Mouse (Mus musculus): ENCODE measurements around the gene Cyth1.

Gene Cyth1

GRCm38 (mm10) chr11:118225056-118225836, 23.1 kb downstream of the Cyth1 start:
- no peak for DNase-seq (ENCODE audit: low spot score in 2 of 2)

- peak; percentile 55 to 59 for DNase-seq (ENCODE audit: low spot score in 2 of 2)
Observed at GRCm38 (mm10) chr11:118223416-118224067, 24.9 kb downstream of the Cyth1 start.

- no peak for DNase-seq (ENCODE audit: low spot score in 2 of 2)
Observed at GRCm38 (mm10) chr11:118222917-118223316, 25.5 kb downstream of the Cyth1 start.

GRCm38 (mm10) chr11:118222351-118222885, 26.0 kb downstream of the Cyth1 start:
- DNase-seq (ENCODE audit: low spot score in 2 of 2): no peak

DNA sequence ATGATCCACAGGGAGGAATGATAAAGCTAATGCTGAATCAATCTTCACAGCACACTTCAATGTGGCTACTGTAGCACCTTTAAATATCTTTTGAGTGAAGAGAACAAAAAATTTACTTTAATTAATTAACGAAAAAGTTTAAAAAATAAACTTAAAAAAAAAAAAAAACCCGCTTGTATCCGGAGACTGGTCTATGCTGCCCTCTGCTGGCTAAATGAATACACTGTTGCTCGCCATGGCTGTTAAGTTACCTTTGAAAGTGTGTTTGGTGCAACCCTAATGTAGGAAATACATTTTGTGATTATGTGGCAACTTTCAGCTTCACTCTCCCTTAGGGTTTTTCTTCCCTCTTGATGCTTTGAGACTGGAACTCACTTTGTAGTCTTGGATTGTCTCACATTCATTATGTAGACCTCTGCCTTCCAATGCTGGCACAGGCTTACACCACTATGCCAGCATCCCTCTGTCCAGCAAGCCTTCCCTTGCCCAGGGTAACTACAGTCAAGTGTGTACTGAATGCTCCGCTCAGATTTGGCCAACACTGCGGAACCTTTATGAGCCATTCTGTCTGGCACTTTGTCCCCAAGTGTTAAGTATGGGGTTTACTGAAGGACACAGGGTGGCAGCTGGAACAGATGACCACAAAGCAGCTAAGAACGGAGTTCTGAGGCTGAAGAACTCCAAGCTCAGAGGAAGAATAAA, 27.7 kb downstream of the Cyth1 start:
- peak; percentile 63 to 66 for DNase-seq (ENCODE audit: low spot score in 2 of 2)

- no peak for DNase-seq (ENCODE audit: low spot score in 2 of 2)
Observed at GRCm38 (mm10) chr11:118219066-118219465, 29.3 kb downstream of the Cyth1 start.

- DNase-seq (ENCODE audit: low spot score in 2 of 2): no peak
Observed at GRCm38 (mm10) chr11:118216468-118216867, 31.9 kb downstream of the Cyth1 start.

- DNase-seq (ENCODE audit: low spot score in 2 of 2): no peak
Observed at GRCm38 (mm10) chr11:118215928-118216458, 32.4 kb downstream of the Cyth1 start.

DNA sequence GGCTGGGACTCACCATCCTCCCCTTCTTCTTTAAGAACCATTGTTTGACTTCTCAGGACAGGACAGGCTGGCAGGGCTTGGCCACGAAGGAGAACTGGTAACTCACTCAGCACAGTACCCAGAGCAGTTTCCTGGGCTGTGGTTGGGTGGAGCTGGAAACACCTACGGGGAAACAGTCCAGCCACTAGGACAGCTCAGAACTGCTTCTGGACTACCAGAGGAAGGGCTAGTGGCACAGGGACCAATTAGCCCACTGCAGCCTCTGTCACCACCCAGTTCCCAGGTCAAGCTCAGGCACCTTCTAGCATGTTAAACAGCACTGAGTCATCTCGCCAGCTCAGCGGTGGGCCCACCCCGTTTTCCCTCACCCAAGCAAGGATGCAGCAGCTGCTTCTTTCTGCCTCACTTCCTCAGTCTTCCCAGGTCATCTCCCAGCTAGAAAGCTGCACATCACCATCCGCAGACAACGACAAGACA, 35.7 kb downstream of the Cyth1 start:
- DNase-seq (ENCODE audit: low spot score in 2 of 2): peak; percentile 51 to 56

- peak; percentile 84 to 85 for DNase-seq (ENCODE audit: low spot score in 2 of 2)
Observed at GRCm38 (mm10) chr11:118211749-118212635, 36.4 kb downstream of the Cyth1 start.

DNA sequence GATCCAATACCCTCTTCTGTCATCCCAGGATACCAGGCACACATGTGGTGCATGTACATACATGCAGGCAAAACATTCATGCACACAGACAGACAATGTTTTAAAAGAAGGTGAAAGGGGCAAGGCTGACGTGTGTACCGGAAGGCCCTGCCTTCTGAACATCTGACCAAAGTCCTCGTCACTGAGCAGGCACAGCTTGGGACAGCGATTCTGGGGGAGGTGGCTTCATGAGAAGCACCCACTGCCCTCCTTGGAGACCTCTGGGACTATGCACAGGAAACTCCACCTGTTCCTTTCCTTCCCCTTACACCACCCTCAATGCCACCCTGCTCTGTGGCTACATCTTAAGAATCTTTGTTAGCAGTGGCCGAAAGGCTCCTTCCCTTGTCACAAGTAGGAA, 37.4 kb downstream of the Cyth1 start:
- DNase-seq (ENCODE audit: low spot score in 2 of 2): peak; percentile 64 to 73

DNA sequence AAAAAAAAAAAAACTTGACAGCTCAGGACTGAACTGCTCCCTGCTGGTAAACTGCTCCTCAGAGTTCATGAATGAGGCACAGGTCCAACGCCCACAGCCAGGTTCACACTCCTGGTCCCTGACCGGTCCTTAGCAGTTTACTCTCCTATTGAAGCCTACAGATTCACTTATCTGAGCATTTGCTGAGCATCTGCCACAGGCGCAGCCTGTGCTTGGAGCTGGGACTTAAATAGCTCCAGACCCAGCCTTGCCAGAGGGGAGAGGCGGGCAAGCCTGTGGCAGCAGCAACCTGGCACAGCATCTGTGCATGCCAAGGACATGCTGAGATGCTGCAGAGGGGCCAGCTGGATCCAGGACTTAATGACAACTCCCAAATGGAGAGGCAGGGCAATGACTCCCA, 38.3 kb downstream of the Cyth1 start:
- no peak for DNase-seq (ENCODE audit: low spot score in 2 of 2)

GRCm38 (mm10) chr11:118209376-118209775, 39.0 kb downstream of the Cyth1 start:
- DNase-seq (ENCODE audit: low spot score in 2 of 2): no peak

- no peak for DNase-seq (ENCODE audit: low spot score in 2 of 2)
Observed at GRCm38 (mm10) chr11:118208672-118209272, 39.6 kb downstream of the Cyth1 start.

DNA sequence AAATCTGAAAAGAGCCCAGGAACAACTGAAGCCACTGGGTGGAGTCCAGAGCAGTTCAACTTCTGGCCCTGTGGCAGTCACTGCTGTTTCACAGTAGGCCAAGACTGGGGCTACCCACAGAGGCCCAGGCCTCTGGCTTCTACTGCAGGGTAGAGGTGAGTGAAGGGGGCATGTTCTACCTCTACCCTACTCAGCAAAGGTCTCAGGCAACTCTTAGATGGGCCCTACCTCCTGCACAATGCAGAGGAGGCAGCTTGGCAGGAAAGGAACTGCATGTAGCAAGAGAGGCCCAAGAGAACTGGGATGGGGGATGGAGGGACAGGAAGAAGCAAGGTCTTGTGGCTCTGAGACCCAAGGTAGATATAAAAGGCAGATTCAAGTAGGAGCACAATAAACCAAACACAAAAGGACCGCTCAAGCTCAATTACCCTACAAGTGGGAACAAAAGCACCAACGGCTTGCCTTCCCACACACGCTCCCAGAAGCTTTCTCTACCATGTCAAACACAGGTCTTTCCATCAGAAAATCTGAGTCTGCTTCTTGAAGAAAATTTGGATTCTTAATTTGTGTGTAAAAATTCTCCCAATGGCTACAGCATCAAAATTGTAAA, 40.9 kb downstream of the Cyth1 start:
- no peak for DNase-seq (ENCODE audit: low spot score in 2 of 2)

DNA sequence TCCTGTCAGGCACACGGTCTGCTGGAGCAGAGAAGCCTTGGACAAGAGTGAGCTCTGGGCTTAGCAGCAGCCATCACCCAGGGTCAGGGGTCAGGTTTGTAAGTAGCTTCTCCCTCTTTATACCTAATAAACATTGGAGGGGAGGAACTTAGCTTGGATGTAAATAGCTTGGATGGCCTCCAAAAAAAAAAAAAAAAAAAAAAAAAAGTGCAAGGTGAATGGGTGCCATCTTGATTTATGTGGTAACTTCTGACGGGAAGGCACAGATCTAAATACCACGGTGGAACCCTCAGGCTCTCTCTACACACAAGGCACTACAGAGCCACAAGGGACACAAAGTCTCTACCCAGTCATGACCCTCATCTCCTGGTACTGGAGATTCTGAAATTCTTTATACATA, 42.1 kb downstream of the Cyth1 start:
- no peak for DNase-seq (ENCODE audit: low spot score in 2 of 2)

GRCm38 (mm10) chr11:118203469-118203868, 44.9 kb downstream of the Cyth1 start:
- peak in 1 of 2 experiments; percentile 23 for DNase-seq (ENCODE audit: low spot score in 2 of 2)

DNA sequence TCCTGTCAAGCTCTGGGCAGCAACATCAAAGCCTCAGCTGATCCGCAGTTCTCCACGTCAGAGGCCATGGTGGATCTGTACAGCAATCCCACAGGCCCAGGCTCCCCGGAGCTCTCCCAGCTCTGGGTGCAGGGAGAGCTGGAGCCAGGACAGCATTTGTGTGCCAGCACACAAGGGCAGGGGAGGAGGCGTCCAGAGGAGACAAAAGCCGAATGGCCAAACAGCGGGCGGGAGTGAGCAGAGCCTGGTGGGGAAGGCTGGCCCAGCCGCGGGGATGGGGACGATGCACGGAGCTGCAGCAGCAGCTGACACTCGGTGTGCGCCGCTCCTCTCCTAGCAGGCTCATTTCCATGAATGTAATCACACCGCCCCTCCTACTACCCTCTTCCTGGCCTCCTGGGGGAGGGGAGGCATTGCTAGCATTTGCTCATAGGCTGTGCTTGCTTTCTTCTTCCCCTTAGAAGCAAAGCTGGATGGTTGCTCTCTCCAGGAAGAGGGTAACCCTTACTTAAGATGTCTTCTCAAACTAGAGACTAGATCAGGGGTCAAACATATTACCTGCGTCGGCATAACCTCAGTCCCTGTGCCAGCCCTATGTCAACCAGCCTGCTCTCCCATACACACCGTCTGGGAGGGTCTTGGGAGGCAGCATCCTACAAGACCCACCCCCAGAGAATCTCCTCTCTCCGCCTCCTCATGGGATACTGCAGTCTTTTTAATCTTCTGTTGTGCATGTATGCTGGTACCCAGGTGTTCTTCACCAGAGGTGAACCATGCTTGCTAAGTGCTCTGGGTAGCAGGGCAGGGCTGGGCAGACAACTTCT, 45.8 kb downstream of the Cyth1 start:
- peak in 1 of 2 experiments; percentile 41 for DNase-seq (ENCODE audit: low spot score in 2 of 2)

DNA sequence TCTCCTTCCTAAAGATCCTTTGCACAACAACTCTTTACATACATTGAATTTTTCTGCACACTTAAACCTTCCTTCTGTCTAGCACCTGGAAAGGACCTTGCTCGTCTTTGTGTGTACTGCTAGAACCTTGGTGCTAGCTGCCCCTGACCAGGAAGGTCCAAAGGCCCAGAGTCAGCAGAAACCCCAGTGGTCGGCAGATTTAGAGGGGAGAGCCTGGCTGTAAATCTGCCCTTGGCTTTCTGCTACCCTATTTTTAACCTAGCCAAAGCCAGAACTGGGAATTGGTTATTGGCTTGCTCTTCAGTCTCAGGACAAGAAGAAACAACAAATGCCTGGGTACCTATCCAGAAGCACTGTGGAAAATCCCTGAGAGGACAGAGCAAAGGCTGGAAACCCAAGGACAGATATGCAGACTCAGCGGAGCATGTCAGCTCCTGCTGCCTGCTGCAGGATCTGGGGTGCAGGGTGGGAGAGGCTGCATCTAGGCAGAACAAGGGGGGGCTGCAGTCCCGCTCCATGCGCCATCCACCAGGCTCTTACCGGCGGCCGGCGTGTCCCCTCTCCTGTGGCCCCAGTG, 46.5 kb downstream of the Cyth1 start:
- no peak for DNase-seq (ENCODE audit: low spot score in 2 of 2)

Measured in spleen, postnatal 36 days (tissue).